Mouse (Mus musculus) testis, postnatal 10 days (tissue): Measurements from ENCODE around the gene Per1.

Source experiments
- DNase-seq: peaks from one replicate; pipeline ENCODE4 v3.0.0; 2021; ENCODE audit warnings: low spot score

The Per1 gene

GRCm38 (mm10) chr11:69133923-69134621, 39.1 kb downstream of the Per1 start:
- DNase-seq: peak; percentile 82

DNA sequence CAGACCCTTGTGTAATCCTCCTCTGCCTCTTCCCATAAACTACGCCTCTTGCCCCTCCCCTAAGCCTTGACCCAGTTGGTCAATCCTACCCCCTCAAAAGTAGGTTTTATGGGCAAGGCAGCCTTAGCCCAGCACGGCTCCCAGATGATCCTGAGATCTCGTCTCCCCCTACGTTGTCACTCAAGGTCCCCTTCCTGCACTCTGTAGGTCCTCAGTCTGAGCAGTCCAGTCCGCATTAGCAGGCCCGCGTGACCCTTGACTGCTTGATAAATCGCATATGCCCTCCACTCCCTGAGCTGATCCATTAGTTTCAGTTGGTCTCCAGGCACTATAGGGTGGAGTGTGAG, 39.6 kb downstream of the Per1 start:
- DNase-seq: no peak

DNA sequence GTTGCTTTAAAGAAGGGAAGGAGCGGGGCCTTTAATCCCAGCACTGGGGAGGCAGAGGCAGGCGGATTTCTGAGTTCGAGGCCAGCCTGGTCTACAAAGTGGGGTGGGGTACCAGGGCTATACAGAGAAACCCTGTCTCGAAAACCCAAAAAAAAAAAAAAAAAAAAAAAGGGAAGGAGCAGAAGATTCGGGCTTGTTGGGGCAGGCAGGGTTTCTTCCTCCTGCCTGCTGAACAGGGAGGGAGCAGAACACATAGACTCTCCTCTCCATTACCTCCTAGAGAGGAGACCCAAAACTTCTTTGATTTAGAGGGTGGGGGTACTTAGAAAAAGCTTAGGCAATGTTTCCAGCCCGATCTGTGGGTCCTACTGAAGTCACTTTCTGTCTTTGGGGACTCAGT, 40.3 kb downstream of the Per1 start:
- DNase-seq: no peak

DNA sequence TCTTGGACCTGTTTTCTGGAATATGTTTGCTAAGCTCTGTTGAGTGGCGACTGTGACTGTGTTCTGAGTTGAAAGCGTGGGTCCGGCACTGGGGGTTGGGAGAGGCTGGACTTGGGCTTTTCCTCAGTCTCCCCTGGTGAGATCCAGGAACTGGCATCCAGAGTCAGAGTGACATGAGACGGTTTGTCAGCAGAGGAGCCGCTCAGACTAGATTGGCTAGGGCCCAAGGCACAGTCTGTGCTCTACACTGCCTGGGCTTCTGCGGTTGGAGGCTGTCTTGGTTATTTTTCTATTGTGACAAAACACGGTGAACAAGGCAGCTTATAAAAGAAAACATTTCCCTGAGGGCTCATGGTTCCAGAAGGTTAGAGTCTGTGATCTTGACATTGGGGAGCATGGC, 52.5 kb downstream of the Per1 start:
- DNase-seq: no peak

DNA sequence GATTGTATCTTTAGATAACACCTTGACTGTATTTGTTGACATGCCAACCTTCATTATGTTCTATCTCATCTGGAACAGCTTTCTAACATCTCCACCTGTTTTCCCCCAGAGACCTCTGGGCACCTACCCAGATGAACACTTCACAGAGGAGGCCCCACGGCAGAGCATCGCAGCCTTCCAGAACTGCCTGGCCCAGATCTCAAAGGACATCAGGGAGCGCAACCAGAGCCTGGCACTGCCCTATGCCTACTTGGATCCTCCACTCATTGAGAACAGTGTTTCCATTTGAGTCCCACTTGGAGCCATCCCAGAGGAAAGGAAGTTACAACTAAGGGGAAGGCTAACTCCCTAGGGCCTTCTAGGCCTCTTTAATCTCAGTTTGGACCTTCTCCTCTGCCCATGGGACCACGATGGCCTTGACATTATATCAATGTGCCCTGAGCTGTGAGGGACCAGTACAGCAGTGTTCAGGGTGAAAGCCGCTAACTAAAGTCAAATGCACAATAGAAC, 53.5 kb downstream of the Per1 start:
- DNase-seq: no peak

- DNase-seq: no peak
Observed at GRCm38 (mm10) chr11:69149728-69150127, 54.7 kb downstream of the Per1 start.

GRCm38 (mm10) chr11:69150444-69150843, 55.4 kb downstream of the Per1 start:
- DNase-seq: peak; percentile 91

DNA sequence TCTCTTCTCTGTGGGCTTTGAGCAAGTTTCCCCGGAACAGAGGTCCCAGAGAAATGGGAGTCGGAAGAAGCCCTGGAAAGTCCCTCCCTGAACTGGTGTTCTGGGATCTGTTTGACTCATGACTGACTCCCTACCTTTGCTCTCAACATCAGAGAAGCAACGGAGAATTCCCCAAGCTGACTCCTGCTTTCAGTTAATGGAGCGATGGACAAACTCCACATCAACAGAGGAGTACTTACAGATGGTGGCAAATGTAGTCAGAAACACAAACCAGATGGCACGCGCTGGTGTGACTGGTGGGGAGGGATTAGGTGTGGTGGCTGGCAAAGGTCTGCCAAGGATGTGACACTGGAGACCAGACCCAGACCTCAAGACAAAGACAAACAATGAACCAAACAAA, 56.0 kb downstream of the Per1 start:
- no peak for DNase-seq

DNA sequence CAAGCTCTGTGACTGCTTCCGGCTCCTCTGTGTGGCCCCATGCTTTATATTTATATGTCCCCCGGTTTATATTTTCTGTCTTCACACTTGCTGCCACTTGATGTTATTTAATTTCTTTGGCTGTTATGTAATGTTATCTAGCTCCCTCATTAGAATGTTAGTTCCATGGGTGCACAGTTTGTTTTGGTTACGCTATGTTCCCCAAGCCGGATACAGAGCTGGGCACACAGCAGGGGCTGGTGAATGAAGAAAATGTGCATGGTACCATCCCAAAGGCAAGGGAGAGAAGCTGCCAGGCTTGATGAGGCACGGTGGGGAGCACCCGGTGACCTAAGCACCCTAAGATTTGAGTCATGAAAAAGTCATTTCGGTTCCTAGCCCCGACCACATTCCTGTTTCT, 58.8 kb downstream of the Per1 start:
- no peak for DNase-seq

DNA sequence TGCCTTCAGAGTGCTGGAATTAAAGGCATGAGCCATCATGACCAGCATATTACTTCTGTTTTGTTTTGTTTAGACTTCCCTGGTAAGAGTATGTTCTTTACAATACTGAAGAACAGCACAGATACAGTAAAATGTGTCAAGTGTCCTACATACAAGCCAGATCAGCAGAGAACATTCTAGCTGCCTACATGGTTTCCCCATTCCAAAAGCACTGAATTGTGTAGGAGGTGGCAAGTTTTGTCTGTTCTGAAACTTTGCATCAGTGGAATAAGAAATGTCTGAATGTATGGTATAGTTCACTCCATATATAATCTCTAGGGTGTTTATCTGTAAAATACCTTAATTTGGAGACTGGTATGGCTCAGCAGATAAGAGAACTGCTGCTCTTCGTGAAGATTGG, 60.3 kb downstream of the Per1 start:
- DNase-seq: no peak

DNA sequence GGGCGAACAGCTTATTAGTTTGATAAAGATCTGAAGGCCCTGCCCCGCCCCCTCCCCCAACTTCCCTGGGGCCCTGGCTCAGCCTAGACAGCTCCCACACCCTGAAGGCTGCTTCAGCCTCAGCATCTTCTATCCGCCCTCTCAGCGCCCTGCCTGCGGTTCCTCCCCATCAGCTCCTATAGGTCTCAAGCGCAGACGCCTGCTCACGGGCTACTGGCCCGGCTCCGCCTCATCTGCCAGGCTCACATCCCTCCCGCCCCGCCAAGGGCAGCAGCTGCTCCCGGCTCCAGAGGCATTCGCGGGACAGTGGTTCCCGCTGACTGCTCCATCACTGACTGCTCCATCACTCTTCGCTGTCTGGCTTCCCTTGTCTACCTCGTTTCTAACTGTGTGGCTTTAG, 61.8 kb downstream of the Per1 start, which contains the start of gene Alox12b:
Alox12b (plus strand) TSS at position 190 of the 400 bp plus-strand sequence.
- no peak for DNase-seq
